Mouse (Mus musculus): ENCODE measurements around the gene Vps36. TPM values are rescaled to one million over a fixed set of nuclear protein-coding genes. Genes with fewer than 3 reads are reported as not detected.

Gene Vps36
- total RNA-seq, 2 experiments from 2014 or later: 27.2 to 31.3 TPM

GRCm38 (mm10) chr8:22199481-22199880, 6.9 kb downstream of the Vps36 start:
- intact Hi-C loops (cut with DNase I): no loop called here

GRCm38 (mm10) chr8:22207535-22207934, 14.9 kb downstream of the Vps36 start:
- DNase-seq: no peak
- intact Hi-C loops (cut with DNase I): loop anchor here (5.0 kb wide), 1 partner anchor 45 kb away; no protein-coding TSS in a partner anchor

More at GRCm38 (mm10) chr8:22199481-22199880, 6.9 kb downstream of the Vps36 start:
- DNase-seq: no peak

GRCm38 (mm10) chr8:22209012-22209411, 16.4 kb downstream of the Vps36 start:
- intact Hi-C loops (cut with DNase I): loop anchor here (5.0 kb wide), 1 partner anchor 43 kb away; no protein-coding TSS in a partner anchor

GRCm38 (mm10) chr8:22214826-22215225, 22.2 kb downstream of the Vps36 start:
- no peak for DNase-seq
- intact Hi-C loops (cut with DNase I): no loop called here

More at GRCm38 (mm10) chr8:22209012-22209411, 16.4 kb downstream of the Vps36 start:
- DNase-seq: no peak

GRCm38 (mm10) chr8:22226361-22226760, 33.8 kb downstream of the Vps36 start:
- no peak for DNase-seq
- intact Hi-C loops (cut with DNase I): no loop called here

GRCm38 (mm10) chr8:22227061-22227877, 34.7 kb downstream of the Vps36 start, which contains the start of gene Thsd1:
Gene Thsd1 (plus strand): TSS chr8:22227313.
- peak; percentile 46 to 53 for DNase-seq
- intact Hi-C loops (cut with DNase I): no loop called here

GRCm38 (mm10) chr8:22228621-22229020, 36.0 kb downstream of the Vps36 start:
- DNase-seq: no peak

GRCm38 (mm10) chr8:22242986-22243385, 50.4 kb downstream of the Vps36 start:
- intact Hi-C loops (cut with DNase I): no loop called here
- DNase-seq: no peak

More at GRCm38 (mm10) chr8:22228621-22229020, 36.0 kb downstream of the Vps36 start:
- intact Hi-C loops (cut with DNase I): no loop called here

- intact Hi-C loops (cut with DNase I): no loop called here
- no peak for DNase-seq
Measured at GRCm38 (mm10) chr8:22245663-22246062, 53.1 kb downstream of the Vps36 start.

GRCm38 (mm10) chr8:22247956-22248355, 55.3 kb downstream of the Vps36 start:
- no peak for DNase-seq
- intact Hi-C loops (cut with DNase I): no loop called here

- no peak for DNase-seq
- intact Hi-C loops (cut with DNase I): no loop called here
Measured at GRCm38 (mm10) chr8:22249080-22249479, 56.5 kb downstream of the Vps36 start.

- no peak for DNase-seq
Measured at GRCm38 (mm10) chr8:22258946-22259450, 66.4 kb downstream of the Vps36 start.

GRCm38 (mm10) chr8:22259531-22259930, 66.9 kb downstream of the Vps36 start:
- intact Hi-C loops (cut with DNase I): no loop called here

More at GRCm38 (mm10) chr8:22258946-22259450, 66.4 kb downstream of the Vps36 start:
- intact Hi-C loops (cut with DNase I): no loop called here

GRCm38 (mm10) chr8:22260091-22260722, 67.6 kb downstream of the Vps36 start:
- intact Hi-C loops (cut with DNase I): no loop called here
- no peak for DNase-seq

More at GRCm38 (mm10) chr8:22259531-22259930, 66.9 kb downstream of the Vps36 start:
- no peak for DNase-seq

- intact Hi-C loops (cut with DNase I): no loop called here
- DNase-seq: peak in 1 of 2 experiments; percentile 58
Measured at GRCm38 (mm10) chr8:22262267-22262666, 69.7 kb downstream of the Vps36 start.

- intact Hi-C loops (cut with DNase I): no loop called here
- DNase-seq: no peak
Measured at GRCm38 (mm10) chr8:22264292-22264691, 71.7 kb downstream of the Vps36 start.

- no peak for DNase-seq
- intact Hi-C loops (cut with DNase I): no loop called here
Measured at GRCm38 (mm10) chr8:22264787-22265186, 72.2 kb downstream of the Vps36 start.

- intact Hi-C loops (cut with DNase I): no loop called here
- DNase-seq: no peak
Measured at GRCm38 (mm10) chr8:22265194-22265593, 72.6 kb downstream of the Vps36 start.

- intact Hi-C loops (cut with DNase I): no loop called here
Measured at GRCm38 (mm10) chr8:22266809-22267208, 74.2 kb downstream of the Vps36 start.

More at GRCm38 (mm10) chr8:22266809-22267208, 74.2 kb downstream of the Vps36 start:
- no peak for DNase-seq

Data from gastrocnemius, postnatal 36 days (tissue).